Mouse (Mus musculus) embryonic facial prominence, embryonic 15.5 days (tissue): ENCODE data around the gene Shank3. TPM values are rescaled to one million over a fixed set of nuclear protein-coding genes. Genes with fewer than 3 reads are reported as not detected.

Experiments used
- ATAC-seq: fragments of 200-750 bp; cut with Nextera tagmentation; 2 replicates; pipeline ENCODE4 v1.8.0; 2017; ENCODE audit warnings: low read depth, moderate TSS enrichment; ENCODE audit not compliant: insufficient number of reproducible peaks, low FRiP score, low TSS enrichment
- H3K27ac ChIP-seq: fragments of 300-500 bp; sonication (generic); replicated peaks from 2 replicates; pipeline ENCODE4 v1.5.1; 2015; ENCODE audit warnings: mild to moderate bottlenecking, inconsistent platforms
- H3K27me3 ChIP-seq: fragments of 300-500 bp; sonication (generic); 2 replicates; pipeline ENCODE4 v1.6.1; 2015; ENCODE audit warnings: inconsistent platforms
- H3K36me3 ChIP-seq: fragments of 300-500 bp; sonication (generic); 2 replicates; pipeline ENCODE4 v1.6.1; 2015; ENCODE audit warnings: mild to moderate bottlenecking, inconsistent platforms
- H3K4me1 ChIP-seq: fragments of 300-500 bp; sonication (generic); 2 replicates; pipeline ENCODE4 v1.6.1; 2015; ENCODE audit warnings: inconsistent platforms
- H3K4me2 ChIP-seq: fragments of 300-500 bp; sonication (generic); replicated peaks from 2 replicates; pipeline ENCODE4 v1.6.1; 2015; ENCODE audit warnings: mild to moderate bottlenecking, inconsistent platforms
- H3K4me3 ChIP-seq: fragments of 300-500 bp; sonication (generic); replicated peaks from 2 replicates; pipeline ENCODE4 v1.5.1; 2015; ENCODE audit warnings: mild to moderate bottlenecking, inconsistent platforms
- H3K9ac ChIP-seq: fragments of 300-500 bp; sonication (generic); 2 replicates; pipeline ENCODE4 v1.6.1; 2015; ENCODE audit warnings: inconsistent platforms
- H3K9me3 ChIP-seq: fragments of 300-500 bp; sonication (generic); replicated peaks from 2 replicates; pipeline ENCODE4 v1.6.1; 2016; ENCODE audit warnings: inconsistent platforms
- WGBS: fragments of 180-500 bp; shearing (Covaris S2); methylation state at CpG from one replicate; pipeline ENCODE4 v1.1.7; 2015; 5-methylcytosine and 5-hydroxymethylcytosine counted together
- polyA plus RNA-seq: library from polyadenylated mRNA; unstranded; fragments of >200 nt; fragmentation: Nextera tagmentation; extraction: Ambion mirVana; gene quantifications from 2 replicates; pipeline ENCODE4 v1.2.1, GENCODE M21; 2015

Gene Shank3
- polyA plus RNA-seq, 1 experiment from 2014 or later: 3.0 TPM

- 1% methylated on average over 35 of the region's 35 CpGs for whole genome bisulfite sequencing
- H3K4me2 ChIP-seq: peak overlapping the region; percentile 95
- peaks cover 12% of the 10 kb centered on the region; the same call in 1 of the 2 replicates for H3K36me3 ChIP-seq
- peak; percentile 24; the same call in 1 of the 2 replicates for ATAC-seq
- peaks cover 17% of the 10 kb centered on the region for H3K4me1 ChIP-seq
- H3K9me3 ChIP-seq: no peaks in the 10 kb centered on the region
- no peak overlapping the region for H3K27ac ChIP-seq
- peaks cover 17% of the 10 kb centered on the region; the same call in 1 of the 2 replicates for H3K27me3 ChIP-seq
- H3K9ac ChIP-seq: peak overlapping the region; percentile 50
- H3K4me3 ChIP-seq: peak overlapping the region; percentile 75
These were observed 883 bp downstream of the Shank3 start for GRCm38 (mm10) chr15:89500221-89500791.

- no peaks in the 10 kb centered on the region for H3K9me3 ChIP-seq
- no peak overlapping the region for H3K4me2 ChIP-seq
- H3K4me3 ChIP-seq: no peak overlapping the region
- WGBS: 82% methylated on average over 3 of the region's 3 CpGs
- H3K36me3 ChIP-seq: peaks cover 12% of the 10 kb centered on the region; the same call in 1 of the 2 replicates
- no peak overlapping the region for H3K9ac ChIP-seq
- H3K27me3 ChIP-seq: peaks cover 17% of the 10 kb centered on the region; the same call in 1 of the 2 replicates
- H3K27ac ChIP-seq: no peak overlapping the region
- peaks cover 17% of the 10 kb centered on the region for H3K4me1 ChIP-seq
- ATAC-seq: no peak
These were observed 1.9 kb downstream of the Shank3 start for GRCm38 (mm10) chr15:89501321-89501720.

GRCm38 (mm10) chr15:89504838-89505237, 5.4 kb downstream of the Shank3 start:
- no peak overlapping the region for H3K9ac ChIP-seq
- ATAC-seq: no peak
- H3K4me1 ChIP-seq: peaks cover 8% of the 10 kb centered on the region
- no peaks in the 10 kb centered on the region; the same call in 1 of the 2 replicates for H3K27me3 ChIP-seq
- no peak overlapping the region for H3K27ac ChIP-seq
- peaks cover 24% of the 10 kb centered on the region; the same call in 1 of the 2 replicates for H3K36me3 ChIP-seq
- H3K4me3 ChIP-seq: no peak overlapping the region
- 92% methylated on average over 9 of the region's 9 CpGs for WGBS
- H3K4me2 ChIP-seq: no peak overlapping the region
- no peaks in the 10 kb centered on the region for H3K9me3 ChIP-seq

GRCm38 (mm10) chr15:89507751-89508150, 8.3 kb downstream of the Shank3 start:
- 90% methylated on average over 8 of the region's 8 CpGs for WGBS
- no peak overlapping the region for H3K9ac ChIP-seq
- no peaks in the 10 kb centered on the region for H3K4me1 ChIP-seq
- no peak for ATAC-seq
- no peak overlapping the region for H3K27ac ChIP-seq
- no peak overlapping the region for H3K4me2 ChIP-seq
- no peak overlapping the region for H3K4me3 ChIP-seq
- H3K9me3 ChIP-seq: no peaks in the 10 kb centered on the region
- no peaks in the 10 kb centered on the region for H3K27me3 ChIP-seq
- peaks cover 24% of the 10 kb centered on the region; the same call in 1 of the 2 replicates for H3K36me3 ChIP-seq

GRCm38 (mm10) chr15:89512679-89513078, 13.3 kb downstream of the Shank3 start:
- Histone ChIP-seq H3K4me1 (no peaks in the 10 kb centered on the region), H3K27me3 (0 out of 2 replicates have a peak, but pooled peaks cover 2% of the 10 kb centered on the region), H3K9ac (no peak overlapping the region), H3K9me3 (no peaks in the 10 kb centered on the region), H3K4me3 (no peak overlapping the region), H3K36me3 (0 out of 2 replicates have a peak, but pooled peaks cover 3% of the 10 kb centered on the region), H3K27ac (no peak overlapping the region), H3K4me2 (no peak overlapping the region)
- ATAC-seq: no peak
- 76% methylated on average over 4 of the region's 4 CpGs for WGBS

- 78% methylated on average over 7 of the region's 7 CpGs for WGBS
- Histone ChIP-seq H3K27ac (no peak overlapping the region), H3K36me3 (no peaks in the 10 kb centered on the region; the same call in 1 of the 2 replicates)
These were observed 22.5 kb downstream of the Shank3 start for GRCm38 (mm10) chr15:89521951-89522350.

GRCm38 (mm10) chr15:89522566-89523282, 23.3 kb downstream of the Shank3 start:
- no peaks in the 10 kb centered on the region for H3K9me3 ChIP-seq
- peak overlapping the region; percentile 64 for H3K4me3 ChIP-seq
- peak overlapping the region; percentile 93; the same call in 1 of the 2 replicates for H3K4me2 ChIP-seq
- ATAC-seq: no peak
- 85% methylated on average over 10 of the region's 10 CpGs for WGBS
- H3K27me3 ChIP-seq: peaks cover 19% of the 10 kb centered on the region; the same call in 1 of the 2 replicates
- H3K9ac ChIP-seq: no peak overlapping the region
- peaks cover 15% of the 10 kb centered on the region for H3K4me1 ChIP-seq
- no peaks in the 10 kb centered on the region; the same call in 1 of the 2 replicates for H3K36me3 ChIP-seq
- no peak overlapping the region for H3K27ac ChIP-seq

More at GRCm38 (mm10) chr15:89521951-89522350, 22.5 kb downstream of the Shank3 start:
- peaks cover 15% of the 10 kb centered on the region for H3K4me1 ChIP-seq
- no peak overlapping the region for H3K4me3 ChIP-seq
- H3K27me3 ChIP-seq: peaks cover 21% of the 10 kb centered on the region; the same call in 1 of the 2 replicates
- no peak for ATAC-seq
- no peaks in the 10 kb centered on the region for H3K9me3 ChIP-seq
- H3K9ac ChIP-seq: no peak overlapping the region
- H3K4me2 ChIP-seq: no peak overlapping the region

GRCm38 (mm10) chr15:89523283-89523832, 23.9 kb downstream of the Shank3 start:
- 6% methylated on average over 34 of the region's 47 CpGs for WGBS
- peak; percentile 45; the same call in 1 of the 2 replicates for ATAC-seq
- Histone ChIP-seq H3K36me3 (no peaks in the 10 kb centered on the region; the same call in 1 of the 2 replicates), H3K9ac (no peak overlapping the region), H3K9me3 (no peaks in the 10 kb centered on the region), H3K27ac (no peak overlapping the region), H3K4me3 (peak overlapping the region; percentile 64), H3K4me2 (peak overlapping the region; percentile 93), H3K27me3 (peaks cover 19% of the 10 kb centered on the region; the same call in 1 of the 2 replicates), H3K4me1 (peaks cover 15% of the 10 kb centered on the region)

GRCm38 (mm10) chr15:89524001-89524571, 24.7 kb downstream of the Shank3 start:
- H3K4me3 ChIP-seq: peak overlapping the region; percentile 64
- no peaks in the 10 kb centered on the region; the same call in 1 of the 2 replicates for H3K36me3 ChIP-seq
- 8% methylated on average over 47 of the region's 52 CpGs for WGBS
- H3K27me3 ChIP-seq: peaks cover 19% of the 10 kb centered on the region; the same call in 1 of the 2 replicates
- H3K9ac ChIP-seq: peak overlapping the region; percentile 57
- no peak for ATAC-seq
- H3K27ac ChIP-seq: no peak overlapping the region
- H3K4me2 ChIP-seq: peak overlapping the region; percentile 93
- H3K4me1 ChIP-seq: peaks cover 15% of the 10 kb centered on the region
- no peaks in the 10 kb centered on the region for H3K9me3 ChIP-seq

GRCm38 (mm10) chr15:89524611-89525415, 25.4 kb downstream of the Shank3 start:
- ATAC-seq: no peak
- H3K4me1 ChIP-seq: peaks cover 15% of the 10 kb centered on the region

More at GRCm38 (mm10) chr15:89524611-89525415, 25.4 kb downstream of the Shank3 start:
- peak overlapping the region; percentile 93 for H3K4me2 ChIP-seq
- peak overlapping the region; percentile 64 for H3K4me3 ChIP-seq
- H3K9me3 ChIP-seq: no peaks in the 10 kb centered on the region
- no peak overlapping the region for H3K9ac ChIP-seq
- H3K36me3 ChIP-seq: no peaks in the 10 kb centered on the region; the same call in 1 of the 2 replicates
- WGBS: 63% methylated on average over 8 of the region's 8 CpGs
- H3K27me3 ChIP-seq: peaks cover 19% of the 10 kb centered on the region; the same call in 1 of the 2 replicates
- H3K27ac ChIP-seq: no peak overlapping the region
